Mouse (Mus musculus) lung, postnatal 14 days (tissue): ENCODE measurements around the gene Zfhx3.
A peak's percentile ranks its signal among the peaks of the same experiment; 100 is the strongest.

ENCODE experiments used
- DNase-seq: peaks from one replicate; pipeline ENCODE4 v3.0.0; 2021

Zfhx3 gene

GRCm38 (mm10) chr8:108595721-108596495, 653.5 kb downstream of the Zfhx3 start:
- DNase-seq: peak; percentile 31

GRCm38 (mm10) chr8:108599003-108599402, 656.6 kb downstream of the Zfhx3 start:
- no peak for DNase-seq

DNA sequence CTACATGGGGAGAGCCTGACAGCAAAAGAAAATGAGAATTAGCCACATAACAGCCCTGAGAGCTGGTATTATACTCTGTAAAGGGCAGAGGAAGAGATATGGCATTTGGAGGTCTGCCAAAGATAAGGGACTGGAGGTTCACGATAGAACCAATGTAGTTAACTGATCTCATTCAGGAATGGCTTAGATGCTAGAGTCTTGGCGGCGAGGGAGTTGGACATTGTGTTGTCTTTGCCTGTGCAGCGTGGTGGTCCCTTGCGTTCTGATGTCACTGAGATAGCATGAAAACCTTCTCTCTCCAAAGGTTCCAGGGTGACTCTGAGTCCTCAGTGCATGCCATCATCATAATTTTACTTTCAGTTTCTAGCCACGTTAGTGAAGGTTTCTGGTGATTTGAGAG, 657.1 kb downstream of the Zfhx3 start:
- DNase-seq: no peak

DNA sequence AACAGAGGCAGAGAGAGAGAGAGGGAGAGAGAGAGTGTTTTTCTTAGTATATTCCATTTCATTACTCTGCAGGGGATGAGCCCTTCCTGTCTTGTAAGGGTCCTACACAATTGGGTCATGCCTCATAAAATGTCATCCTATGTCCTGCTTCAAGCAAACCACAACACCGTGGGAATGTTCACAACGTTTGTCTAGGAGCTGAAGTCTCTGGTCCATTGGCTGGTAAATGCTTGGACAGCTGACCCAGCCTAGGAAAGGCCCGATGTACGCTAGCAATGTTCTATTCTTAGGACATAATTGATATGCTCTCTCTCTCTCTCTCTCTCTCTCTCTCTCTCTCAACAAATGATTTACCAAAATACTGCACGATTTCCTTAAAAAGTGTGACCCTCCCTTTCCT, 666.2 kb downstream of the Zfhx3 start:
- DNase-seq: no peak

- no peak for DNase-seq
Observed at GRCm38 (mm10) chr8:108609114-108609513, 666.7 kb downstream of the Zfhx3 start.

DNA sequence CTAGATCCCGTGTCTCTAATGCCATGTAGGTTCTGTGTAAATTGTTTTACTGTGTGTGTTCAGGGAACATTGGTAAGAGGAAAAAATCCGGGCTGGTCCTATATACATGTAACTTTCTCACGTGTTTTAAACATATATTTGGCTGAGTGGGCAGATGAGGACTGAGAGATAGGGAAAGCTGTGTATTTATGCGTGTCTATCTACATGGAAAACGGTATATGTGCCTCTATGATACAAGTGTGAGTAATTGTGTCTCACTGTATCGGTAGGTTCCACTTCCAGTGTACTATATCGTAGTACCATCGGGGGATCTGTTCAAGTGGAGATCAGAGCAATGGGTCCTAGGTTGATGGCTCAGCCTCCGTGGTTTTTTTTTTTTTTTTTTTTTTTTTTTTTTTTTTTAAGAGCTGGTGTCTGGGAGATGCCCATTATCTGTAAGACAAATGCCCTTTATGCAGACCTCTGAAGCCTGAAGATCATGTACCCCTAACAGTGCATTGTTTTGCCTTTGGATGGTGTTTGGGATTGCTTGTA, 668.8 kb downstream of the Zfhx3 start:
- no peak for DNase-seq

DNA sequence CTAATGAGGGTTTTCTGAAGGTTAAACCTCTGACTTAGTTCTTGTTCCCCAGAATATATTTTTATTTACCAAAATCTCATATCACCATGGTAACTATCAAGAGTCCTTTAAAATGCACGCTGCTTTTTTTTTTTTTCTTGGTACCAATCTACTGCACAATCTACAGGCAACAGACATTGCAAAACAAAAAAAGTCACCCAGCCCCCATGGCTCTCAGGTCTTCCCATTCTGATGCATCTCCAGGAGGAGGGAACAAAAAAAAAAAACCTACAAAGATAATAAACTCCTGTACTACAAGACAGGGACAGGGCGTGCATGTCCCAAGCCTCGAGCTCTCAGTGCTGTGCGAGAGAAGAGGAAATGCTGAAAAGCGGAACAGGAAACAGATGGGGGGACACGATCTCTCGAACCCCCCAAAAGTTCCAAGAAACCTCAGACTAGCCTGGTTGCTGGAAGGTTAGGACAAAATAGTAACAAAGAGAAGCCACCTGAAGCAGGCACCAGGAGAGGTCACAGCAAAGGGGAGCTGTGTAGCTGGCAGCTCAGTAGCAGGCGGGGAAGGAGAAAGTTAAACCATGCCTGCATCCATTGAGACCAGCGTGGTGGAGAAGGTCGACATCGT, 669.5 kb downstream of the Zfhx3 start:
- no peak for DNase-seq

DNA sequence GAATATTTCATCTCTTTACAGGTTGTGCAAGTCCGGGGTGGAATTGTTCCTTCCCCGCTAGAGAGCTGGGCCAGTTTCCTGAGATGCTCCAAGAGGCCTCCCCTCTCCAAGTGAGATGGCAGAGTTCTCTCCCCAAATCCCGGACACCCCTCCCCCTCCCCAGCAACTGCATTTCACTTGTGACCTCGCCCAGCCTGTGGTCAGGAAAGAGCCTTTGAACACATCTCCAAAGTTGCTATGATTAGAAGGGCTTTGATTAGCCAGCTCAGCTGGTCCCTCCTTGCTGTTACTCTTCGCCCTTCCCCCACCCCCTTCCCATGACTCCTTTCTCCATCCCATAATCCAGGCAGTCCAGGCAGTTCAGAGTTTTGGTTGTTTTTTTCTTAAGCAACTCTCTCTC, 670.4 kb downstream of the Zfhx3 start:
- peak; percentile 51 for DNase-seq

DNA sequence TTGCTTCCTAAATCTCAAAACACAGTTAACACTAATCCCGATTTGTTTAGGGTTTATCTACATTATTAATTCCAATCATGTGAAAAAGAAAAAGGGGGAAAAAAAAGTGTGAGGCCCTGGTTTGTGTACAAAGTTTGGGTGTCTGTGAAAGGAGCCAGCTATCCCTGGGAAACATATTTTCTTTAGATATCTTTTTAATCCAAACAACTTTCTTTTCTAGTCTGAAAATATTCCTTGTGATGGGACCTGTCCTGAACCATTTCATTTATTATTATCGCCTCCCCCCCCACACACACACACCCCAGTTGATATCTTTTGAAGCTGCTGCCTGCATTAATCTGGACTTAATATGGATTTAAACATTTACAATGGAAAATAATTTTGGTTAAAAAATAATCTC, 670.8 kb downstream of the Zfhx3 start:
- DNase-seq: no peak

GRCm38 (mm10) chr8:108621296-108621695, 678.9 kb downstream of the Zfhx3 start:
- no peak for DNase-seq

- no peak for DNase-seq
Observed at GRCm38 (mm10) chr8:108623660-108624059, 681.2 kb downstream of the Zfhx3 start.

DNA sequence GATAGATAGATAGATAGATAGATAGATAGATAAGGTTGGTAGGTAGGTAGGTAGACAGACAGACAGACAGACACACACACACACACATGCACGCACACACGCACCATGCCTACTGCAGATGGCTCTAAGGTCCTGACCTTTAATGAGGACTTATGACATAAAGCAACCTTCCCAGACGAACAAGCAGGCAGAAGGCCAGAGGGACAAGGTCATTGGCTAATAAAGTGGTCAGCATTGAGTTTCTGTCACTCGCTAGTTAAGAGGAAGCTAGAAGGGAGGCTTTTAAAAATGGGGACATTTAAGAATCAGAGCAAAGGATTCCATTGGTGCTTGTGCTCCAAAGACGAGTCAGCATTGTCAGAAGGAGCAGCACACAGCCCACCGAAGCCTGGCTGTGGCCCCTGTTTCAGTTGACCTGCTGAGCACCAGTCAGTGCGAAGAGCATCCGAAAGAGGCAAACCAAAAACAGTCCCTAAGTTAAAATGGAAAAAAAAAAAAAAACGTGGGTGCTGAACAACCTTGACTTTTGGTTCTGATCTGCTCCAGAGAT, 683.2 kb downstream of the Zfhx3 start:
- DNase-seq: no peak

GRCm38 (mm10) chr8:108631069-108631468, 688.6 kb downstream of the Zfhx3 start:
- DNase-seq: no peak

DNA sequence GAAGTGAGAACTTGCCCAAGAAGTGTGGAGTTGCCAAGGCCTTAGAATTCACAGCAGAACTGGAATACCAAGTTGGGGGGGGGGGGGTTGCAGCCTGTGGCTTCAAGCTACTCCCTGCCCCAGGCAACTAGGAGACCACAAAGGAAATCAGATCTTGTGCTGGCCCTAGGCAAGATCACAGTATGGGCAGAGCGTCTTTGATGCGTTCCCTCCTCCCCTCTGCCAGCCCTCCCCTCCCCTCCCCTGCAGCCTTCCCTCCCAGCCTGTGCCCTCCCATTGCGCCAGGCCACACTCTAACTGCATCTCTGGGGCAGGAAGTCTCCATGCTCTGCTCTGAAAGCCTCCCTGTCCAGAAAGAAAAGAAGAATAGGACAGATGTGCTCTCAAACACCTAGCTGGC, 691.8 kb downstream of the Zfhx3 start:
- DNase-seq: no peak

DNA sequence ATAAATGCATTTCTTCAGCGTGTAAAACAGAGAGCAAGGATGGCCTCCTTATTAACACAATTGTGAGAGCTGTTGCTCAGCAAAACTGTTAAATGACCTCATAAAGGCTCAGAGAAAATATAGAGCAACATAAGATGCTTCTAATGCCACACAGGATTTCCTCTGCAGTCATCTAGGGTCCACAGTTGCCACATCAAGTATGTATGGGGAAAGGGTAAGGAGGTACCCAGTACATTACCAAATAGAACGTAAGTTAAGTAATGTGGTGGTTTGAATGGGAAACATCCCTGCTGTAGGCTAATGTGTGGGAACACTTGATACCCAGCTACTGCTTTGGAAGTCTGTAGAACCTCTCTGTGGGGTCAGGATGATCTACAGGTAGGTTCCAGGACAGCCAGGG, 695.4 kb downstream of the Zfhx3 start:
- no peak for DNase-seq

DNA sequence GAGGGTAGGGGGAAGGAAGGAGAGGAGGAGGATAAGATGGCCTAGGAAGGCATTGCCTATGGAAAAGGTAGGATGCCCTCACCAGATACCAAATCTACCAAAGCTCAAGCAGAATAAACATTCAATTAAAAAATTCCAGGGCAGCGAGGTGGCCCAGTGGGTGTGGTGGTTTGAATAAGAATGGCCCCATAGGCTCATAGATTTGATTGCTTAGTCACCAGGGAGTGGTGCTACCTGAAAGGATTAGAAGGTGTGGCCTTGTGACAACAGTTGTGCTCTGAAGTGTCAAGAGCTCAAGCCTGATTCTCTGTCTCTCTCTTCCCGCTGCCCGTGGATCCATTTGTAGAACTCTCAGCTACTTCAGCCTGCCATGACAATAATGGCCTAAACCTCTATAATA, 703.2 kb downstream of the Zfhx3 start:
- DNase-seq: no peak

DNA sequence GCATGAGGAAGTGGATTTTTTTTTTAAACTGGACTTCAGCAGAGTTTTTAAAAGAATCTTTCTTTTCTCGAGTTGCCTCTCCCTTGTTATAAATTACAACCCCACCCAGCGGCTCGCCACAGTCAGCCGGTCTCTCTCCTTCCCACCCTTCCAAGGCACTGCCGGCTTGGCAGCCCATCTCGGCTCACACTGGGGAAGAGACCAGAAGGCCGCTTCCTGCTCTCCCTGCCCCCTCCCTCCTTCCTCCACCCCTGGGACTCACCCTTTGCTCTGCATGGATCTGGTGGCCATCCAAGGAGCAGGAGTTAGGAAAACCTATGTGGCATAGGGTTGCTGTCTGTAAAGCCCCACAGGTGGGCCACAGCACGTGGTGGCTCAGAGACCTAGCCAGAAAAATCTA, 705.1 kb downstream of the Zfhx3 start:
- DNase-seq: peak; percentile 69

DNA sequence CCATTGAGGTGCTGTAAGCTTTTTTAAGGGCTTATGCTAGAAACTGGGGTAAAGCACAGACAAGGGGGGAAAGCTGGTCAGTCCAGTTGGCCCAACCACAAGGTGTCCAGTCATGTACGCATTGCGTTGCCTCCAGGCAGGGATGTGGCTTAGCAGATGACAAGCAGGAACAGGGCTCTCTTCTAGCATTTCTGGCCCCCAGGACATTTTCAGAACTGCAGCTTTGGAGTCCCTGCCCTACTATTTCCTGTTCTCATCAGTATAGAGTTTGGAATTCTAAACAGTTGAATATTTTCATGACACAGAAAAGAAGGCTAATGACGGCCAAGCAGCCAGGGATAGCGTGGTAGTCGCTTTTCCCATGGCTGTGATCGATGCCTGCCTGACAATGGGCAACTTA, 706.5 kb downstream of the Zfhx3 start:
- no peak for DNase-seq

- no peak for DNase-seq
Observed at GRCm38 (mm10) chr8:108650837-108651236, 708.4 kb downstream of the Zfhx3 start.

- no peak for DNase-seq
Observed at GRCm38 (mm10) chr8:108661486-108662093, 719.1 kb downstream of the Zfhx3 start.

DNA sequence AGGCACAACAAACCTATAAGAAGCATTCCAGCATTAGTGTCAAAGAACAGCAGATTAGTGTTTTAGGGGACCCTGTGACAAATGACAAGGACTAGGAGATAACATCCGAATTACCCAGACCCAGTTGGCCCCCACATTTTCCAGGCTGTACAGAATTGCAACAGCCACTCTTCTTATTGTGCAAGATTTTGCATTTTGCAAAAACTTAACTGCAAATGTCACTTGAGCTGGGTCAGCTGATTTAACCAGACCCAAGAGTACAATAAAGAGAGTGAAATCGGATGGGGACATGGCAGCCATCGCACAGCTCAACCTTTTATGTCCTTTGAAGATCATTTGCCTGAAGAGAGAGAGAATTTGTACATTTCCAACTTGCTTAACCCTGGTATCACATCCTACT, 720.3 kb downstream of the Zfhx3 start:
- no peak for DNase-seq

- no peak for DNase-seq
Observed at GRCm38 (mm10) chr8:108671939-108672515, 729.6 kb downstream of the Zfhx3 start.

- DNase-seq: no peak
Observed at GRCm38 (mm10) chr8:108675001-108675525, 732.6 kb downstream of the Zfhx3 start.
